Mouse (Mus musculus): ENCODE results near the gene Pm20d1. TPM values are rescaled to one million over a fixed set of nuclear protein-coding genes. Genes with fewer than 3 reads are reported as not detected.
A peak's percentile ranks its signal among the peaks of the same experiment; 100 is the strongest.

Pm20d1 gene
- total and polyA plus RNA-seq, 2 experiments from 2014 or later: 3.5 to 6.4 TPM

DNA sequence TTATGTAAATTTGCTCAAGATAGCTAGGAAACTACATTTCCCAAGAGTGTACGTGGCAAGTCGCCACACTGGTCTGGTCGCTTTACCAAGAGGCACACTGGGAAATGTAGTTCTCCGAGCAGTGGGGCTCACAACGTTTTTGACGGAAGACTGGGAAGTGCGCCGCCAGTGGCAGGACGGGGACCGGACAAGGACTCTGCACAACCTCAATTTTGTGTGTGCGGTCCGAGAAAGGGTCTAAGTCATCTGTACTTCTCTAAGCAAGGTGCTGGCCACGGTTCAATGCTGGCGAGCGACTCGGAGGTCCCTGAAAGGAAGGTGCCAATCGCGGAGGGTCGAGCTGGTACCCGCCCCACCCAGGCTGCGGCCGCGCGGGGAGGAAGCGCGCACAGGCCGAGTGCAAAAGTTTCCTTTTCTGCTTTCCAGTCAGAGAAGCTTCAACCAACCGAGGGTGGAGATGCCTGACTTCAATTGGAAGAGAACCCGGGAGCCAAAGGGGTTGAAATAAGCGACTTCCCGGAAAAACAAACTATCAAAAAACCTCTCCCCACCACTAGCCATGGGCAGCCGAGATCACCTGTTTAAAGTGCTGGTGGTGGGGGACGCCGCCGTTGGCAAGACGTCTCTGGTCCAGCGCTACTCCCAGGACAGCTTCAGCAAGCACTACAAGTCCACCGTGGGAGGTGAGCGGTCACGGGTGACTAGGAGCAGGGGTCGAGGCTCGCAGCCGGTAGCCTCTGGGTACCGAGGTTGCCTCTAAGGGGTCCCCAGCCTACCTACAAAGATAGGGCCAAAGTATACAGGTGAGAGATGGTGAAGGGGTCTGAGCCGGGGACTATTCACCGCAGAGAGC lies 70.1 kb downstream of the Pm20d1 start, which contains the start of gene Rab29:
Gene Rab29, plus strand, starts transcription at position 132 of the 853 bp plus-strand sequence.
- Histone ChIP-seq H3K36me3 (replicated peaks; ENCODE audit: control insufficient read depth, insufficient read depth, low read length) (peaks cover 15% of the 10 kb centered on the region; the same call in 1 of the 2 replicates), H3K9me3 (replicated peaks; ENCODE audit: control insufficient read depth, low read length) (no peaks in the 10 kb centered on the region), H3K9ac (replicated peaks; ENCODE audit: low read depth, low read length) (peak within 1 kb of the TSS; percentile 76), H3K27me3 (ENCODE audit: control insufficient read depth, insufficient read depth, low read length) (no peaks in the 10 kb centered on the region), H3K27ac (ENCODE audit: low read depth) (peak within 1 kb of the TSS; percentile 39), H3K4me3 (ENCODE audit: low read depth, low read length) (peak within 1 kb of the TSS; percentile 91), H3K4me1 (ENCODE audit: control insufficient read depth, insufficient read depth) (no peaks in the 10 kb centered on the region; the same call in 1 of the 2 replicates), H3K4me2 (ENCODE audit: low read depth, low read length) (peak within 1 kb of the TSS; percentile 97)
- TF ChIP-seq EP300 (IDR thresholded peaks at IDR 0.05; ENCODE audit: low read depth) (no peak), CTCF (IDR thresholded peaks at IDR 0.05; ENCODE audit: low read depth) (peak; percentile 74)
- WGBS: under 1% methylated on average over 46 of the region's 46 CpGs
- ATAC-seq (ENCODE audit: insufficient read depth, low read depth): peak; percentile 98
- DNase-seq (ENCODE audit: low spot score): peak; percentile 97

DNA sequence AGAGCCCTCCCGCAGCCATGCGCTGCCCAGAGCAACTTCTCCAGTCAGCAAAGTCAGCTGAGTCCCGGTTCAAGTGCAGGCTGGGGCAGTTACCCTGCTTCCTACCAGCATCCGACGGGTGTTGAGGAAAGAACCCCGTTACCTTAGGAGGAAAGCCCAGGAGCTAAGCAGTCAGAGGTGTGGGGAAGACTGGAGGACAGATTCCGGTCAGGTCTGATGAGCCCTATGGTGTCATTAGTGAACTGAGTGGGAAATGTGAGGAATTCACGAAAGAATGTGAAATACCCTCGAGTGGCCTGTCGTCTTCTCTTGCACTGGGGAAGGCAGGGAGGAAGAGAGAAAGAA lies 70.7 kb downstream of the Pm20d1 start:
- no peak overlapping the region; the same call in 1 of the 2 replicates for H3K27ac ChIP-seq (ENCODE audit: low read depth)
- peak overlapping the region; percentile 97 for H3K4me2 ChIP-seq (ENCODE audit: low read depth, low read length)
- no peaks in the 10 kb centered on the region for H3K9me3 ChIP-seq (replicated peaks; ENCODE audit: control insufficient read depth, low read length)
- no peaks in the 10 kb centered on the region; the same call in 1 of the 2 replicates for H3K4me1 ChIP-seq (ENCODE audit: control insufficient read depth, insufficient read depth)
- peaks cover 19% of the 10 kb centered on the region; the same call in 1 of the 2 replicates for H3K36me3 ChIP-seq (replicated peaks; ENCODE audit: control insufficient read depth, insufficient read depth, low read length)
- ATAC-seq (ENCODE audit: insufficient read depth, low read depth) (no peak), DNase-seq (ENCODE audit: low spot score) (no peak)
- peak overlapping the region; percentile 91 for H3K4me3 ChIP-seq (ENCODE audit: low read depth, low read length)
- TF ChIP-seq CTCF (IDR thresholded peaks at IDR 0.05; ENCODE audit: low read depth): no peak
- TF ChIP-seq EP300 (IDR thresholded peaks at IDR 0.05; ENCODE audit: low read depth): no peak
- 12% methylated on average over 10 of the region's 10 CpGs for WGBS
- H3K27me3 ChIP-seq (ENCODE audit: control insufficient read depth, insufficient read depth, low read length): no peaks in the 10 kb centered on the region
- H3K9ac ChIP-seq (replicated peaks; ENCODE audit: low read depth, low read length): peak overlapping the region; percentile 76

DNA sequence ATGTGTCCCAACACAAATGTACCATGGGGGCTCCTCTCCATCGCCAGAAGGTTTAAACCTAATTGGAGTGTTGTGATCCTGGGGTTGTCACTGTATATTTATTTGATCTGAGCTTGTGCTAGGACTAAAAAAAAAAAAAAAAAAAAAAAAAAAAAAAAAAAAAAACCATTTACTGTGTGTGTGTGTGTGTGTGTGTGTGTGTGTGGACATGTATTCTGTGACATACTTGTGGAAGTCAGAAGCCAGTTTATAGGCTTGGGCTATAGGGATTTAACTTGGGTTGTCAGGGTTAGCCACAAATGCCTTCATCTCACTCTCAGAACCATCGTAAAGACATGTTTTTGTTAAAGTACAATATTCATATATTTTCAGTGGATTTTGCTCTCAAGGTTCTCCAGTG lies 72.4 kb downstream of the Pm20d1 start:
- TF ChIP-seq EP300 (IDR thresholded peaks at IDR 0.05; ENCODE audit: low read depth) (no peak), CTCF (IDR thresholded peaks at IDR 0.05; ENCODE audit: low read depth) (no peak)
- Histone ChIP-seq H3K27me3 (ENCODE audit: control insufficient read depth, insufficient read depth, low read length) (no peaks in the 10 kb centered on the region), H3K27ac (ENCODE audit: low read depth) (no peak overlapping the region), H3K4me1 (ENCODE audit: control insufficient read depth, insufficient read depth) (no peaks in the 10 kb centered on the region; the same call in 1 of the 2 replicates), H3K9ac (replicated peaks; ENCODE audit: low read depth, low read length) (no peak overlapping the region), H3K4me2 (ENCODE audit: low read depth, low read length) (no peak overlapping the region), H3K9me3 (replicated peaks; ENCODE audit: control insufficient read depth, low read length) (no peaks in the 10 kb centered on the region), H3K4me3 (ENCODE audit: low read depth, low read length) (no peak overlapping the region), H3K36me3 (replicated peaks; ENCODE audit: control insufficient read depth, insufficient read depth, low read length) (peaks cover 19% of the 10 kb centered on the region)
- ATAC-seq (ENCODE audit: insufficient read depth, low read depth): no peak
- no peak for DNase-seq (ENCODE audit: low spot score)
- WGBS: 90% methylated on average over 2 of the region's 2 CpGs

Other genes starting within 250 kb of the Pm20d1 start
- gene Avpr1b, start 198.1 kb upstream of the Pm20d1 start, total RNA-seq (2014; rRNA removed; ENCODE audit: low replicate concordance): not detected in 2 replicates
- not detected in 2 replicates for gene Avpr1b, start 198.1 kb upstream of the Pm20d1 start, polyA plus RNA-seq (2015; fragmentation: Nextera tagmentation; extraction: Ambion mirVana)
- 2.3 and 5.2 TPM in 2 replicates for gene Ctse, start 159.1 kb upstream of the Pm20d1 start, total RNA-seq (2014; rRNA removed; ENCODE audit: low replicate concordance)
- 0.18 and 0.27 TPM in 2 replicates for gene Ctse, start 159.1 kb upstream of the Pm20d1 start, polyA plus RNA-seq (2015; fragmentation: Nextera tagmentation; extraction: Ambion mirVana)
- 0.50 and 2.8 TPM in 2 replicates for gene Rab7b, start 108.7 kb upstream of the Pm20d1 start, total RNA-seq (2014; rRNA removed; ENCODE audit: low replicate concordance)
- 3.1 and 3.7 TPM in 2 replicates for gene Rab7b, start 108.7 kb upstream of the Pm20d1 start, polyA plus RNA-seq (2015; fragmentation: Nextera tagmentation; extraction: Ambion mirVana)
- gene Slc26a9, start 53.4 kb upstream of the Pm20d1 start, total RNA-seq (2014; rRNA removed; ENCODE audit: low replicate concordance): not detected in 2 replicates
- 0.03 and 0.05 TPM in 2 replicates for gene Slc26a9, start 53.4 kb upstream of the Pm20d1 start, polyA plus RNA-seq (2015; fragmentation: Nextera tagmentation; extraction: Ambion mirVana)
- 24.2 and 29.7 TPM in 2 replicates for gene Slc41a1, start 30.1 kb downstream of the Pm20d1 start, total RNA-seq (2014; rRNA removed; ENCODE audit: low replicate concordance)
- gene Slc41a1, start 30.1 kb downstream of the Pm20d1 start, polyA plus RNA-seq (2015; fragmentation: Nextera tagmentation; extraction: Ambion mirVana): 9.0 and 10.3 TPM in 2 replicates
- gene Rab29, start 69.8 kb downstream of the Pm20d1 start, total RNA-seq (2014; rRNA removed; ENCODE audit: low replicate concordance): 14.7 and 16.6 TPM in 2 replicates
- gene Rab29, start 69.8 kb downstream of the Pm20d1 start, polyA plus RNA-seq (2015; fragmentation: Nextera tagmentation; extraction: Ambion mirVana): 18.8 and 21.1 TPM in 2 replicates
- 58.2 and 73.2 TPM in 2 replicates for gene Nucks1, start 113.2 kb downstream of the Pm20d1 start, total RNA-seq (2014; rRNA removed; ENCODE audit: low replicate concordance)
- 24.6 and 27.0 TPM in 2 replicates for gene Nucks1, start 113.2 kb downstream of the Pm20d1 start, polyA plus RNA-seq (2015; fragmentation: Nextera tagmentation; extraction: Ambion mirVana)
- gene Slc45a3, start 165.6 kb downstream of the Pm20d1 start, total RNA-seq (2014; rRNA removed; ENCODE audit: low replicate concordance): 9.5 and 23.6 TPM in 2 replicates
- gene Slc45a3, start 165.6 kb downstream of the Pm20d1 start, polyA plus RNA-seq (2015; fragmentation: Nextera tagmentation; extraction: Ambion mirVana): 2.6 and 2.8 TPM in 2 replicates
- gene Elk4, start 210.2 kb downstream of the Pm20d1 start, total RNA-seq (2014; rRNA removed; ENCODE audit: low replicate concordance): 32.9 and 35.3 TPM in 2 replicates
- 10.5 and 13.3 TPM in 2 replicates for gene Elk4, start 210.2 kb downstream of the Pm20d1 start, polyA plus RNA-seq (2015; fragmentation: Nextera tagmentation; extraction: Ambion mirVana)

All from heart, postnatal 0 days (tissue).